Mouse (Mus musculus): ENCODE results near the gene Foxa2. TPM values are rescaled to one million over a fixed set of nuclear protein-coding genes. Genes with fewer than 3 reads are reported as not detected.

Gene Foxa2
- polyA plus RNA-seq, 1 experiment from 2014 or later: 0.09 TPM

GRCm38 (mm10) chr2:148030613-148030935, 16.2 kb downstream of the Foxa2 start:
- Histone ChIP-seq H3K9ac (ENCODE audit: low read length) (no peak overlapping the region), H3K27ac (replicated peaks; ENCODE audit: low read depth, low read length) (no peak overlapping the region), H3K36me3 (ENCODE audit: control insufficient read depth, insufficient read depth, low read length) (no peaks in the 10 kb centered on the region), H3K27me3 (ENCODE audit: control insufficient read depth, insufficient read depth, low read length) (peaks cover 71% of the 10 kb centered on the region), H3K9me3 (ENCODE audit: control insufficient read depth, low read length) (no peaks in the 10 kb centered on the region), H3K4me1 (ENCODE audit: control insufficient read depth, insufficient read depth, low read length) (no peaks in the 10 kb centered on the region), H3K4me3 (ENCODE audit: low read depth, low read length) (no peak overlapping the region), H3K4me2 (ENCODE audit: low read depth, severe bottlenecking) (no peak overlapping the region)
- ATAC-seq (ENCODE audit: insufficient number of reproducible peaks, low FRiP score, low TSS enrichment, low read depth) (no peak), DNase-seq (ENCODE audit: low spot score) (no peak)
- 1% methylated on average over 11 of the region's 11 CpGs for WGBS

GRCm38 (mm10) chr2:148029751-148030612, 16.8 kb downstream of the Foxa2 start:
- H3K9me3 ChIP-seq (ENCODE audit: control insufficient read depth, low read length): no peaks in the 10 kb centered on the region
- peaks cover 71% of the 10 kb centered on the region for H3K27me3 ChIP-seq (ENCODE audit: control insufficient read depth, insufficient read depth, low read length)
- H3K4me2 ChIP-seq (ENCODE audit: low read depth, severe bottlenecking): no peak overlapping the region
- no peak for DNase-seq (ENCODE audit: low spot score)
- no peaks in the 10 kb centered on the region for H3K4me1 ChIP-seq (ENCODE audit: control insufficient read depth, insufficient read depth, low read length)
- no peaks in the 10 kb centered on the region for H3K36me3 ChIP-seq (ENCODE audit: control insufficient read depth, insufficient read depth, low read length)
- H3K27ac ChIP-seq (replicated peaks; ENCODE audit: low read depth, low read length): no peak overlapping the region
- H3K9ac ChIP-seq (ENCODE audit: low read length): no peak overlapping the region
- ATAC-seq (ENCODE audit: insufficient number of reproducible peaks, low FRiP score, low TSS enrichment, low read depth): peak; percentile 62; the same call in 1 of the 2 replicates
- no peak overlapping the region for H3K4me3 ChIP-seq (ENCODE audit: low read depth, low read length)
- 1% methylated on average over 21 of the region's 21 CpGs for WGBS

DNA sequence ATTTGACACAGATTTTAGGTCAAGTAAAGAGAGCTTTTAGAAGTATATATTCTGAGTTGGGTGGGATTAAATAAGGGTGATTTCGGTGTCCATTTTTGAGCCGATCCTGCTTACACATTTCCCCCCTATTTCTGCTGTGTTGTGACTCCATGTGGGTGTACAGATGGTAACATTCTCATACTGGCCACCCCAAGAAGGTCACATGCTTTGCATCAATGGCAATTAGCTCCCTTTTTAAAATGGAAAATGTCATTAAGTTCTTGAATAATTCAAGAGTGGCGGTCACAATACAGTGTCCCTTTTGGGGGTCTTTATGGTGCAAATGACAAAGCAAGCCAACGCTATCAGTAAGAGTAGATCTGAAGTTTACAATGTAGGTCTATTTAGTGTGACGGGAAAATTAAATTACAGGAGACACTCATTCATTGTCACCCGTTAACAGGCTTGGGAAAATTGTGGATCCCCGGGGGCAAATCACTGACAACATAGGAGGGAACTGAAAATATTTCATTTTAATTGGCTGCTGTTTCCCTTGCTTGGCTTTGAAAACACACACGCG, 17.6 kb downstream of the Foxa2 start:
- 15% methylated on average over 9 of the region's 9 CpGs for WGBS
- Histone ChIP-seq H3K4me2 (ENCODE audit: low read depth, severe bottlenecking) (no peak overlapping the region), H3K27me3 (ENCODE audit: control insufficient read depth, insufficient read depth, low read length) (peaks cover 68% of the 10 kb centered on the region), H3K36me3 (ENCODE audit: control insufficient read depth, insufficient read depth, low read length) (no peaks in the 10 kb centered on the region), H3K4me1 (ENCODE audit: control insufficient read depth, insufficient read depth, low read length) (no peaks in the 10 kb centered on the region), H3K9me3 (ENCODE audit: control insufficient read depth, low read length) (no peaks in the 10 kb centered on the region), H3K9ac (ENCODE audit: low read length) (no peak overlapping the region), H3K4me3 (ENCODE audit: low read depth, low read length) (no peak overlapping the region), H3K27ac (replicated peaks; ENCODE audit: low read depth, low read length) (no peak overlapping the region)
- no peak for DNase-seq (ENCODE audit: low spot score)
- no peak for ATAC-seq (ENCODE audit: insufficient number of reproducible peaks, low FRiP score, low TSS enrichment, low read depth)

- no peak overlapping the region for H3K27ac ChIP-seq (replicated peaks; ENCODE audit: low read depth, low read length)
- H3K36me3 ChIP-seq (ENCODE audit: control insufficient read depth, insufficient read depth, low read length): no peaks in the 10 kb centered on the region
- no peak overlapping the region for H3K9ac ChIP-seq (ENCODE audit: low read length)
- DNase-seq (ENCODE audit: low spot score): no peak
- ATAC-seq (ENCODE audit: insufficient number of reproducible peaks, low FRiP score, low TSS enrichment, low read depth): no peak
- H3K4me3 ChIP-seq (ENCODE audit: low read depth, low read length): no peak overlapping the region
- 89% methylated on average over 1 of the region's 1 CpGs for WGBS
- peaks cover 66% of the 10 kb centered on the region for H3K27me3 ChIP-seq (ENCODE audit: control insufficient read depth, insufficient read depth, low read length)
- H3K4me2 ChIP-seq (ENCODE audit: low read depth, severe bottlenecking): no peak overlapping the region
- no peaks in the 10 kb centered on the region for H3K4me1 ChIP-seq (ENCODE audit: control insufficient read depth, insufficient read depth, low read length)
- no peaks in the 10 kb centered on the region for H3K9me3 ChIP-seq (ENCODE audit: control insufficient read depth, low read length)
Measured at GRCm38 (mm10) chr2:148026366-148026765, 20.4 kb downstream of the Foxa2 start.

DNA sequence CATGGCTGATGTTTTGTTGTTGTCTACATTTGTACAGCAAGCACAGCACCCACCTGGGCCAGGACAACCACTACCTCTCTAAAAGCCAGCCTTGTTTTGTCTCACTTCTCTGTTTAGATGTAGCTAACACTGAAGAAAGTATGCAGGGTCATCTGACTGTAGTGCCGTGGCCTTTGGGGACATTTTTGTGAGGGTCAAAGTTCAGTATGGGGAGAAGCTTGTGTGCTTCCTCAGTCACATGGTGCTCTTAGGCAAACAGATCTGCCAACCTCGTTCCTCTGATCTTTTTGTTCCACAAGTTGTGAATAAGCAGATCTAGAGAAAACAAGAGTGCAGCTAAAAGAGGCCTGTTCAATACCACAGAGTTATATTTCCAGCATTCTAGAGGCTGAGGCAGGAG, 21.3 kb downstream of the Foxa2 start:
- no peak overlapping the region for H3K9ac ChIP-seq (ENCODE audit: low read length)
- H3K9me3 ChIP-seq (ENCODE audit: control insufficient read depth, low read length): no peaks in the 10 kb centered on the region
- no peak for ATAC-seq (ENCODE audit: insufficient number of reproducible peaks, low FRiP score, low TSS enrichment, low read depth)
- H3K36me3 ChIP-seq (ENCODE audit: control insufficient read depth, insufficient read depth, low read length): no peaks in the 10 kb centered on the region
- no peak overlapping the region for H3K4me3 ChIP-seq (ENCODE audit: low read depth, low read length)
- H3K4me2 ChIP-seq (ENCODE audit: low read depth, severe bottlenecking): no peak overlapping the region
- DNase-seq (ENCODE audit: low spot score): no peak
- H3K27ac ChIP-seq (replicated peaks; ENCODE audit: low read depth, low read length): no peak overlapping the region
- peaks cover 67% of the 10 kb centered on the region for H3K27me3 ChIP-seq (ENCODE audit: control insufficient read depth, insufficient read depth, low read length)
- WGBS: 19% methylated on average over 2 of the region's 2 CpGs
- 0 out of 2 replicates have a peak, but pooled peaks cover 3% of the 10 kb centered on the region for H3K4me1 ChIP-seq (ENCODE audit: control insufficient read depth, insufficient read depth, low read length)

- Histone ChIP-seq H3K4me1 (ENCODE audit: control insufficient read depth, insufficient read depth, low read length) (0 out of 2 replicates have a peak, but pooled peaks cover 3% of the 10 kb centered on the region), H3K9me3 (ENCODE audit: control insufficient read depth, low read length) (no peaks in the 10 kb centered on the region), H3K4me3 (ENCODE audit: low read depth, low read length) (no peak overlapping the region), H3K4me2 (ENCODE audit: low read depth, severe bottlenecking) (no peak overlapping the region), H3K9ac (ENCODE audit: low read length) (no peak overlapping the region), H3K27ac (replicated peaks; ENCODE audit: low read depth, low read length) (no peak overlapping the region), H3K27me3 (ENCODE audit: control insufficient read depth, insufficient read depth, low read length) (peaks cover 57% of the 10 kb centered on the region), H3K36me3 (ENCODE audit: control insufficient read depth, insufficient read depth, low read length) (no peaks in the 10 kb centered on the region)
- DNase-seq (ENCODE audit: low spot score) (no peak), ATAC-seq (ENCODE audit: insufficient number of reproducible peaks, low FRiP score, low TSS enrichment, low read depth) (no peak)
- 72% methylated on average over 9 of the region's 9 CpGs for WGBS
Measured at GRCm38 (mm10) chr2:148024268-148024935, 22.4 kb downstream of the Foxa2 start.

- no peak overlapping the region for H3K9ac ChIP-seq (ENCODE audit: low read length)
- H3K4me3 ChIP-seq (ENCODE audit: low read depth, low read length): no peak overlapping the region
- ATAC-seq (ENCODE audit: insufficient number of reproducible peaks, low FRiP score, low TSS enrichment, low read depth) (no peak), DNase-seq (ENCODE audit: low spot score) (no peak)
- H3K4me1 ChIP-seq (ENCODE audit: control insufficient read depth, insufficient read depth, low read length): 0 out of 2 replicates have a peak, but pooled peaks cover 3% of the 10 kb centered on the region
- H3K9me3 ChIP-seq (ENCODE audit: control insufficient read depth, low read length): no peaks in the 10 kb centered on the region
- WGBS: 8% methylated on average over 12 of the region's 12 CpGs
- H3K27ac ChIP-seq (replicated peaks; ENCODE audit: low read depth, low read length): no peak overlapping the region
- H3K27me3 ChIP-seq (ENCODE audit: control insufficient read depth, insufficient read depth, low read length): peaks cover 48% of the 10 kb centered on the region
- no peaks in the 10 kb centered on the region for H3K36me3 ChIP-seq (ENCODE audit: control insufficient read depth, insufficient read depth, low read length)
- no peak overlapping the region for H3K4me2 ChIP-seq (ENCODE audit: low read depth, severe bottlenecking)
Measured at GRCm38 (mm10) chr2:148023340-148023806, 23.4 kb downstream of the Foxa2 start.

- no peak for ATAC-seq (ENCODE audit: insufficient number of reproducible peaks, low FRiP score, low TSS enrichment, low read depth)
- H3K27me3 ChIP-seq (ENCODE audit: control insufficient read depth, insufficient read depth, low read length): peaks cover 37% of the 10 kb centered on the region
- H3K27ac ChIP-seq (replicated peaks; ENCODE audit: low read depth, low read length): no peak overlapping the region
- 20% methylated on average over 5 of the region's 5 CpGs for WGBS
- DNase-seq (ENCODE audit: low spot score): no peak
- H3K9me3 ChIP-seq (ENCODE audit: control insufficient read depth, low read length): no peaks in the 10 kb centered on the region
- no peak overlapping the region for H3K9ac ChIP-seq (ENCODE audit: low read length)
- no peak overlapping the region for H3K4me3 ChIP-seq (ENCODE audit: low read depth, low read length)
- no peaks in the 10 kb centered on the region for H3K36me3 ChIP-seq (ENCODE audit: control insufficient read depth, insufficient read depth, low read length)
- H3K4me1 ChIP-seq (ENCODE audit: control insufficient read depth, insufficient read depth, low read length): 0 out of 2 replicates have a peak, but pooled peaks cover 3% of the 10 kb centered on the region
- H3K4me2 ChIP-seq (ENCODE audit: low read depth, severe bottlenecking): no peak overlapping the region
Measured at GRCm38 (mm10) chr2:148021919-148022570, 24.7 kb downstream of the Foxa2 start.

Data from limb, embryonic 11.5 days (tissue).